Mouse (Mus musculus) left cerebral cortex, postnatal 14 days (tissue): Measurements from ENCODE around the gene Gm10118. TPM values are rescaled to one million over a fixed set of nuclear protein-coding genes. Genes with fewer than 3 reads are reported as not detected.

Experiments
- DNase-seq, 2 experiments: peaks; one replicate each; pipeline ENCODE4 v3.0.0; 2021 to 2022; ENCODE audit warnings: low spot score in 2 of 2, mixed read lengths in 1 of 2
- intact Hi-C: fragments of 180-260 bp; cut with DNase I; formaldehyde crosslinking; loops from one replicate; pipeline ENCODE4 v1.15.1; 2025
- long read RNA-seq, 2 experiments: library from polyadenylated mRNA; stranded (forward); transcript quantifications; one replicate each; pipeline ENCODE4 v2.0.0; 2021
- total RNA-seq, 2 experiments: library from RNA; stranded (reverse); gene quantifications; 2 replicates each; pipeline ENCODE4 v1.2.3; 2021

Gm10118 gene
- total RNA-seq = 1 to 10 TPM; 5.6 to 5.9 TPM
- long read RNA-seq, experiment 1 = 0 reads
- long read RNA-seq, experiment 2, partial matches to known transcripts = 0 of 1 reads
- long read RNA-seq, experiment 2, other reads (novel, unspliced or antisense) = 0 of 1 reads

DNA sequence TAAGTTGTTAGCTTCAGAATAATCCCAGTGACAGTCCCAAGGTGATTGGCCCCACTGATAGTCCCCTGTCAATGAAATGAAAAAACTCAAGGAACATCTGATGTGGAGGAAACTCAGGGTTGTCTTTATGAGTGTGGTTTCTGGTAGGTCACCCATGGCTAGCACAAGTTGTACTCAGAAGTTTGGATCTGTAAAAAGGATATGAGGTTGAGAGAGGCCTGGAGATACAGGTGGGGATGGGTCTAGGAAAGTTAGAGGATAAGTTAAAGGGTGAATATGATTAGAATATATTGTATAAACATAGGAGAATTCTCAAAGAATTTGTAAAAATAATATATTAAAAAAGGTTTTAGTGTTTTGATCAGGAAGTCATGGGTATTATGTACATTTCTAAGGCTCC, at the start of gene Gm10118:
Gene Gm10118 (minus strand): TSS at position 101 of the 400 bp plus-strand sequence.
- intact Hi-C loops = no loop called here
- no peak for DNase-seq

GRCm38 (mm10) chr10:63972300-63972699, 45.1 kb upstream of the Gm10118 start:
- intact Hi-C loops = no loop called here
- no peak for DNase-seq

DNA sequence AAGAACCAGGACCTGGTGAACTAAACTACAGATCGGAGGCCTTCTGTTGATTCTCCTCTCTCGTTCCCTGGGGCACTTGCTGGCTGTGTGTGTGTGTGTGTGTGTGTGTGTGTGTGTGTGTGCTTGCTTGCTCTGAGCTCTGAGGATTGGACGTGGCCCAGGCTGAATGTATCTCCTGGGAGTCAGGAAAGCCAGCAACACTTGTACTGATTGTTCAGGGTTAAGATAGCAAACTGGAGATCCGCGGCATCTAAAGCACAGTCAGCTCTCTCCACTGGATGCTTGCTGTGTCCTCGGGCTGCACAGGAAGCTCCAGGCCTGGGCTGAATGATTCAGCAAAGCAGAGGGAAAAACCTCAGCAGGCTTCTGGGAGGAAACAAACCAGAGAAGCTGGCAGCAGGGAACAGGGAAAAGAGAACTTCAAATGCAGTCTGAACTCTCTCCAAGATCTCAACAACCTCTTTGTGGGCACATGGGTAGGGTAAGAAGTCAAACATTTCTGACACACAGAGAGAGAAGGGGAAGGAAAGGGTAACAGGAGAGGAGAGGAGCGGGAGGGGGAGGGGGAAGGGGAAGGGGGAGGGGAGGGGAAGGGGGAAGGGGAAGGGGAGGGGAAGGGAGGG, 27.2 kb upstream of the Gm10118 start:
- intact Hi-C loops = no loop called here
- no peak for DNase-seq

DNA sequence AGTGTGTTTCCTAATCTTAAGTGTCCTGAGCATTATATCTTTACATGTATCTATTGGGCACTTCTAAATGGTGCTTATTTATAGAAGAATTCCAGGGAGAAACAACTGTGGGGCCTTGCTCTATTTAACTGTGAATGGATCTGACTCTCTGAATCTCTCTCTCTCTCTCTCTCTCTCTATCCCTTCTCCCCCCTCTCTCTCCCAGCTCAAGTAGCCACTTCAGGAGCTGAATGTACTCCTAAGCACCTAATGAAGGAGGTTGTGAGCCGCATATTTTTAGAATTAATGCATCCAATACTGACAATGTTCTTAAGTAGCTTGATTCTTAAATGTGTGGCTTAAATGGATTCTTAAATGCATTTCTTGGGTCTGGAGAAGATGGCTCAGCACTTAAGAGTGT, 24.2 kb upstream of the Gm10118 start:
- no peak for DNase-seq
- intact Hi-C loops = no loop called here

GRCm38 (mm10) chr10:63950867-63951266, 23.6 kb upstream of the Gm10118 start:
- no peak for DNase-seq
- intact Hi-C loops = no loop called here

DNA sequence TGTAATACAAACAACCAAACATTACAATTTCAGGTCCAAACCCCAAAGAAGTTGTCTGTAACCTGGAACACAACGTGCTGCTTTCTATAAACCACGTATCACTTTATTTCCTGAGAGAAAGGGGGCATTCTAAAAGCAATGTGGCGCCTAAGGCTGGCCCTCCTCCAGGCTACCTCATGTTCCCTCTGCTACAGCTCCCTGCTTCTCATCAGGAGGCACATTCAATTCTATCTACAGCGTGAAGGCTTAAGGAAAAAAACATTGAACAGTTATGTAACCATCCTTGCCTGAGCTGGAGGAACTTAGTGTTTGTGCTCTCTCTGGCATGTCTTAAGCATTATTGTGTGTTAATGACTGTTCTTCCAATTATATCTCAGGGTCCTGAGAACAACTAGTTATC, 20.0 kb upstream of the Gm10118 start:
- DNase-seq = peak in 1 of 2 experiments; percentile 49
- intact Hi-C loops = no loop called here

DNA sequence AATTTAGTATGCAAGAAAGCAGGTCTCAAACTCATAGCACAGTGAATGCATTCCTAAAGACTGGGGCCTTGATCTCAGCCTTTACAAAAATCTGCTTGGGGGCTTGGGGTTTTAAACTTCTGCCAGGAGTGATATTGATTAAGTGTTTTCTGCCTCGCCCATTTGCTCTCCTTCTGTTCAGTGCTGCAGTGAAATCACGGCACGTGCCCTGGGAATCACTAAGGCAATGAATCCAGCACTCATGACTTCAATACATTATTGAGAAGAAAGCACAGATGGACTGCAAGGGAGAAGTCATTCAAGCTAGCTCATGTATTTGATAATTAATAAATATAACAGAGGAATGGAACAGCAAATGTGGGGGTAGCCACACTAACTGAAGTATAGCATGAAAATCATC, 18.3 kb upstream of the Gm10118 start:
- intact Hi-C loops = no loop called here
- no peak for DNase-seq

GRCm38 (mm10) chr10:63933946-63934345, 6.7 kb upstream of the Gm10118 start:
- intact Hi-C loops = no loop called here
- DNase-seq = no peak

DNA sequence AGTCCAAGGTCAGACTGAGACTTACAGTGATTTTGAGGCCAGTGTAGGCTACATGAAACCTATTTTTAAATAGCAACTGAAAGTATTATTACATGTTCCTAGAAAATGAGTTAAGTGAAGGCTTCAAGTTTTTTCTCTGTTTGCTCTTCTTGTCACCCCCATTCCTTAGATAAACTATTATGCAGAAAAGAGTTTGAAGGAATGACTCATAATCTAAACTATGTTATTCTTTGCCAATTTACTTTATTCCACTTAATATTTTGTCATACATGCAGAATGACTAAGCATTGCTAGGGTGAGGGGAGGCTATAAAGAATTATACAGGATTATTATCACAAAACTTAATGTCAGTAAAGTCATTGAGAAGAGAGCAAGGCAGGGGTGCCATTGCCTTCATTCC, 18.4 kb downstream of the Gm10118 start:
- intact Hi-C loops = no loop called here
- DNase-seq = no peak

DNA sequence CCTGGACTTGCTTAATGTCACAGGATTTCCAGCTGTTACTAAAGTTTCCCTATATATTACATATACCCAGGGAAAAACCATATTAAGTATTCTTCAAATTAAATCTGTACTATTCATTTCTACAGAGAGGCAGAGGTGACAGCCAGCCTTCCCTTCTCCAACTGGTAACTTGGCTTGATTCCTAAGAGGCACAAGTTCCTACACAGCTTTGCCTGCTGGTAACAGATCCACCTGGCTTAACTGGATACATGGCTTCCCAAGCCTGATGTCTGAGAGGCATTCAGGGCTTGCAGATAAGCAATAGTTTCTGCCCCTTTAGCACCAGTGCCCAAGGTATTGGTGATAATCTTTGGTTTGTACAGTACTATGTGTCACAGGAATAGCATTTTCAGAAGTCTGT, 27.3 kb downstream of the Gm10118 start:
- intact Hi-C loops = no loop called here
- no peak for DNase-seq

DNA sequence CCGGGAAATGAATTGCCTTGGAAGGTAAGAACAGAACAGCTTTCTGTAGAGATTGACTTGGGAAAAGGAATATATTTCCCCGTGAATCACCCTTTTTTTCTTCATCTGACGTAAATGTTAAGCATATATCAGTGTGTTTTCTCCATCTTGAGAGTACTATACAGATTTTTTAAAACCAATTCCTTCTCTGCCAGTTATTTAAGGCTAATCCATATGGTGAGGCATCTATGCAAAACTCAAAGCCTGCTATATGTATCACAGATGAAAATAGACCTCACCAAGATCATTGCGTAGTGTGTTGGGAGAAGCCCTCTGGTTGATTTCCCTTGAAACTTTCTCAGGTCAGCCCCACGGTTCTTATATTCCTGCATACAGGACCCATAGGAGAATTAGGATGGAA, 32.6 kb downstream of the Gm10118 start:
- intact Hi-C loops = no loop called here
- DNase-seq = no peak

GRCm38 (mm10) chr10:63886449-63887088, 40.7 kb downstream of the Gm10118 start:
- intact Hi-C loops = no loop called here
- DNase-seq = no peak

DNA sequence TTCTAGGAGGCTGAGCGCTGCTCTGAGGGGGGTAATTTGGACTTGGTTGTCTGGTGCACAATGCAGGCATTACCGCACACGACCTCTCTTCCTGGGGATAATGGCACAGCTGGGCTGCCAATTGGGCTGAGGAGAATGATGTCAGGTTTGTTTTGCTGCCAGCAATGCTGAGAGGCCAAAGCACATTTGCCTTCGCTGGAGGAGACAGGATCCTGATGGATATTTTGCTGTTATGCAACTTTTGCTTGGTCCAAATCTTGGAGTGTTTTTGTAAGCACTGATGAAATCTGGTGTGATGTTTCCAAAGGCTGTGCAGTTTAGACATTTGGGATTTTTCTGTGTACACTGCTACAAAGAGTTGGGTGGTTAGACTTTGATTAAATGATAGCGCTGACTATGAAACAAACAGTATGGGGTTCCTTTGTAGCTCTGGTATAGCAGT, 46.8 kb downstream of the Gm10118 start:
- intact Hi-C loops = no loop called here
- DNase-seq = peak in 1 of 2 experiments; percentile 14

Other genes with a start within 250 kb of the Gm10118 start
- 10 to 100 TPM; 73.2 to 76.7 TPM for gene Lrrtm3, start 162.8 kb upstream of the Gm10118 start, total RNA-seq